Mouse (Mus musculus) midbrain, postnatal 0 days (tissue): ENCODE measurements at regions not wholly inside any gene's neighbourhood (a gene's known extent, or its start where the extent isn't known, plus 50 kb on each side); places are given as distances from the start of the nearest gene placed in this dataset.
A peak's percentile ranks its signal among the peaks of the same experiment; 100 is the strongest.

Experiments used
- ATAC-seq: fragments of 200-750 bp; cut with Nextera tagmentation; 2 replicates; pipeline ENCODE4 v1.8.0; 2017; ENCODE audit warnings: moderate number of reproducible peaks, mild to moderate bottlenecking, moderate TSS enrichment, moderate library complexity; ENCODE audit not compliant: low FRiP score
- DNase-seq: peaks from one replicate; pipeline ENCODE4 v3.0.0-alpha.2; 2015; ENCODE audit warnings: low spot score
- H3K27ac ChIP-seq: fragments of 300-500 bp; sonication (generic); 2 replicates; pipeline ENCODE4 v1.5.1; 2014; ENCODE audit warnings: low read depth, mild to moderate bottlenecking, low read length, mixed read lengths
- H3K27me3 ChIP-seq: fragments of 300-500 bp; sonication (generic); 2 replicates; pipeline ENCODE4 v1.6.1; 2014; ENCODE audit warnings: low read length, control low read depth, mixed read lengths; ENCODE audit not compliant: insufficient read depth
- H3K36me3 ChIP-seq: fragments of 300-500 bp; sonication (generic); 2 replicates; pipeline ENCODE4 v1.6.1; 2014; ENCODE audit warnings: low read length, control low read depth, mixed read lengths; ENCODE audit not compliant: insufficient read depth
- H3K4me1 ChIP-seq: fragments of 300-500 bp; sonication (generic); 2 replicates; pipeline ENCODE4 v1.6.1; 2014; ENCODE audit warnings: mild to moderate bottlenecking, control low read depth, antibody characterized with exemption, low read length, mixed read lengths; ENCODE audit not compliant: insufficient read depth
- H3K4me2 ChIP-seq: fragments of 300-500 bp; sonication (generic); 2 replicates; pipeline ENCODE4 v1.6.1; 2014; ENCODE audit warnings: low read depth, mild to moderate bottlenecking, low read length, mixed read lengths; ENCODE audit not compliant: poor library complexity, severe bottlenecking
- H3K4me3 ChIP-seq: fragments of 300-500 bp; sonication (generic); 2 replicates; pipeline ENCODE4 v1.5.1; 2014; ENCODE audit warnings: low read depth, mild to moderate bottlenecking, low read length, moderate library complexity
- H3K9ac ChIP-seq: fragments of 300-500 bp; sonication (generic); replicated peaks from 2 replicates; pipeline ENCODE4 v1.6.1; 2014; ENCODE audit warnings: mild to moderate bottlenecking, low read length, moderate library complexity, mixed read lengths; ENCODE audit not compliant: poor library complexity, severe bottlenecking
- H3K9me3 ChIP-seq: fragments of 300-500 bp; sonication (generic); 2 replicates; pipeline ENCODE4 v1.6.1; 2016; ENCODE audit warnings: low read length, control low read depth
- CTCF ChIP-seq: IDR thresholded peaks from 2 replicates; pipeline ENCODE4 v1.5.1; 2016; ENCODE audit warnings: antibody characterized with exemption, mild to moderate bottlenecking
- WGBS: fragments of 180-500 bp; shearing (Covaris S2); extraction: QIAGEN DNeasy Blood & Tissue Kit; methylation state at CpG from one replicate; pipeline ENCODE4 v1.1.7; 2014; 5-methylcytosine and 5-hydroxymethylcytosine counted together

DNA sequence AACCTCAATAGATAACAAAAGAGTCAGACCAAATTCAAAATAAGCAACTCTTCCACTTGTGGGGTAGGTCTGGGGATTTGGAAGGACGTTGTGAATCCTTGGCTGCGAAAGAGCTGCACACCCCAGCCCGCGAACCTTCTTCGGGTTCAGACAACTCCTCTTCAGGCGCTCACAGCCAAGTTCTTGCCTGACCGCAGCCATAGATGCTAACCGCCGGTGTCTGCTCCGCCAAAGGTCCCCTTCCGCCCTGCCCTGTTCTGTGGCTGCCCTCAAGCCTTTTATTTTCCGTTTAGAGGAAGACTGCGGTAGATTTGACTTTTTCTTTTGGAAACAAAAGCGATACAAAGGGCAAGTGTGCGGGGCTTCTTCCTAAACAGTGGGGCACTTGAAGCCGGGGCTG lies 68.6 kb upstream of the Hnrnpk start:
- no peak for TF ChIP-seq CTCF
- no peaks in the 10 kb centered on the region for H3K36me3 ChIP-seq
- H3K27ac ChIP-seq = no peak overlapping the region
- DNase-seq = no peak
- peak overlapping the region; percentile 22 for H3K4me3 ChIP-seq
- H3K9ac ChIP-seq = no peak overlapping the region
- no peak for ATAC-seq
- H3K9me3 ChIP-seq = no peaks in the 10 kb centered on the region
- H3K4me2 ChIP-seq = peak overlapping the region; percentile 38
- WGBS = 3% methylated on average over 16 of the region's 16 CpGs
- H3K27me3 ChIP-seq = no peaks in the 10 kb centered on the region
- no peaks in the 10 kb centered on the region for H3K4me1 ChIP-seq

GRCm38 (mm10) chr13:58469731-58470130 lies 66.6 kb upstream of the Hnrnpk start:
- Histone ChIP-seq H3K36me3 (no peaks in the 10 kb centered on the region), H3K9me3 (no peaks in the 10 kb centered on the region), H3K4me2 (no peak overlapping the region), H3K4me3 (no peak overlapping the region), H3K9ac (no peak overlapping the region), H3K27ac (no peak overlapping the region), H3K4me1 (no peaks in the 10 kb centered on the region), H3K27me3 (no peaks in the 10 kb centered on the region)
- TF ChIP-seq CTCF = no peak
- ATAC-seq = no peak
- DNase-seq = no peak
- 20% methylated on average over 6 of the region's 6 CpGs for WGBS

- H3K9ac ChIP-seq = no peak overlapping the region
- TF ChIP-seq CTCF = no peak
- no peak overlapping the region for H3K27ac ChIP-seq
- no peak overlapping the region for H3K4me2 ChIP-seq
- 84% methylated on average over 10 of the region's 10 CpGs for WGBS
- H3K4me3 ChIP-seq = no peak overlapping the region
- DNase-seq (no peak), ATAC-seq (no peak)
- no peaks in the 10 kb centered on the region for H3K27me3 ChIP-seq
- H3K4me1 ChIP-seq = no peaks in the 10 kb centered on the region
- no peaks in the 10 kb centered on the region for H3K36me3 ChIP-seq
- H3K9me3 ChIP-seq = no peaks in the 10 kb centered on the region
Observed at GRCm38 (mm10) chr13:58467097-58467642, 64.0 kb upstream of the Hnrnpk start.

DNA sequence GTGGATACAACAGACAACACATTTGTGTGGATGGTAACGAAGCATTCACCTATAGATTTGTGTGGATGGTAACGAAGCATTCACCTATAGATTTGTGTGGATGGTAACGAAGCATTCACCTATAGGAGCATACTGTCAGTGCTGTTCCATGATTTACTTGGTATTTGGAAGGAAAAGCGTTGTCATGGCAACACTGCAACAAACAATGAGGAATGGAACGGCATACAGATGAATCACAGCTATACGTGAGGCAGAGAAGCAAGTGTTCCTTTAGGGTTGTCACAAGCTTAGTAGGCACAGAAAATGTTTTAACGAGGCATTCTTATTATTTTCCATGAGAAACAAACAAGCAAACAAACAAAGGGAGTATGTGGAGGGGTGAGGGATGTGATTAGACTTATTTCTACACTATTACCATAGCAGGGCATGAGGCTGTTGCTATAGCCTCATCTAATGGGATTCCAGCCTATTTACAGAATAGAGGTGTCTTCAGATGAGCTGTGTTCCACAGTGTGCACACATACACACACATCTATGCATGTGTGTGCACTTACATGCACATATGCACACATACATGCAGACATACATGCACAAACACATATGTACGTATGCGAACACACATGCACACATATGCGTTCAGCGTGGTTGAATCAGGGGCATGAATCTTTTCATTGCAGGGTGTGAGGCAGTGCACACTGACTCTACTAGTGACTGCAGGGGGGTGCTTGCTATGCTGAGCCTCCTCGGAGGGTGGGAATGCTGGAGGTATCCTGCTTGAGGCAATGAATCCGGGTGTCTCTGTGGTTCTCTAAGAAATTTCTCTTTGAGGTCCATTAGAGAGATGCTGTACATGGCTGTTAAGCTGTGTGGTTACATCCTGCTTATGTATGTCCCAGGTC lies 62.3 kb upstream of the Hnrnpk start:
- Histone ChIP-seq H3K27me3 (no peaks in the 10 kb centered on the region), H3K4me3 (no peak overlapping the region), H3K9ac (no peak overlapping the region), H3K4me1 (no peaks in the 10 kb centered on the region), H3K36me3 (no peaks in the 10 kb centered on the region), H3K9me3 (no peaks in the 10 kb centered on the region), H3K27ac (peak overlapping the region; percentile 52; the same call in 1 of the 2 replicates), H3K4me2 (no peak overlapping the region)
- DNase-seq (peak; percentile 64), ATAC-seq (no peak)
- WGBS = 58% methylated on average over 13 of the region's 13 CpGs
- no peak for TF ChIP-seq CTCF
